Mouse (Mus musculus) cortical plate, adult 2 months (tissue): ENCODE measurements around the gene Arhgap25.

ENCODE experiments used
- CTCF ChIP-seq: fragments of 200-500 bp; IDR thresholded peaks from 2 replicates; pipeline ENCODE4 v1.5.1; 2011; ENCODE audit warnings: mild to moderate bottlenecking, control low read depth, low read length; ENCODE audit not compliant: insufficient read depth; ENCODE audit errors: extremely low read depth
- POLR2A ChIP-seq: fragments of 200-500 bp; IDR thresholded peaks from 2 replicates; pipeline ENCODE4 v1.6.1; 2011; ENCODE audit warnings: mild to moderate bottlenecking, low read length, control low read depth; ENCODE audit not compliant: insufficient read depth; ENCODE audit errors: extremely low read depth

- peak; percentile 60 for TF ChIP-seq CTCF
- TF ChIP-seq POLR2A: no peak
These were observed 82.0 kb downstream of the Arhgap25 start for GRCm38 (mm10) chr6:87451016-87451415.
